Mouse (Mus musculus) ZHBTc4 (cell line): ENCODE measurements at regions not wholly inside any gene's neighbourhood (a gene's known extent, or its start where the extent isn't known, plus 50 kb on each side); places are given as distances from the start of the nearest gene placed in this dataset.
A peak's percentile ranks its signal among the peaks of the same experiment; 100 is the strongest.

Experiments
- DNase-seq: peaks from one replicate; pipeline ENCODE4 v3.0.0-alpha.2; 2011; ENCODE audit warnings: low read depth, low spot score

- DNase-seq, result no peak
Measured at GRCm38 (mm10) chr5:119138293-119138692, 532.2 kb upstream of the Tbx3 start.

- DNase-seq, result peak; percentile 62
Measured at GRCm38 (mm10) chr5:119139336-119139735, 531.1 kb upstream of the Tbx3 start.

DNA sequence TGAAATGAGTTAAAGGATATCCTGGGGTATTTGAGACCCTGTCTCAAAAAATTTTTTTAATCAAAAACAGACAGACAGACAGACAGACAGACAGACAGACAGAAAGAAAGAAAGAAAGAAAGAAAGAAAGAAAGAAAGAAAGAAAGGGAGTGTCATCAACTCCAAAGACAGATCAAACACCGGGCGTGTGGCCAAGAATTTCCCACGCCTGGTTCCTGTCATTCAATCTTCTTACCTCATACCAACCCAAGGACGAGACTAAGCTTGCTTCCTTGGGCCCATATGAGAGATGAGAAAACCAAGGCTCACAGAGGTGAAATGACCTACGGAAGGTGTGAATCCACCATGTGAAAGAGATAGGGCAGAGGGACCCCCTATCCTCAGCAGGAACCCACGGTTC is 530.7 kb upstream of the Tbx3 start:
- no peak for DNase-seq

GRCm38 (mm10) chr5:119143411-119143810 is 527.1 kb upstream of the Tbx3 start:
- DNase-seq, result no peak

- no peak for DNase-seq
Measured at GRCm38 (mm10) chr5:119149389-119150185, 520.9 kb upstream of the Tbx3 start.

DNA sequence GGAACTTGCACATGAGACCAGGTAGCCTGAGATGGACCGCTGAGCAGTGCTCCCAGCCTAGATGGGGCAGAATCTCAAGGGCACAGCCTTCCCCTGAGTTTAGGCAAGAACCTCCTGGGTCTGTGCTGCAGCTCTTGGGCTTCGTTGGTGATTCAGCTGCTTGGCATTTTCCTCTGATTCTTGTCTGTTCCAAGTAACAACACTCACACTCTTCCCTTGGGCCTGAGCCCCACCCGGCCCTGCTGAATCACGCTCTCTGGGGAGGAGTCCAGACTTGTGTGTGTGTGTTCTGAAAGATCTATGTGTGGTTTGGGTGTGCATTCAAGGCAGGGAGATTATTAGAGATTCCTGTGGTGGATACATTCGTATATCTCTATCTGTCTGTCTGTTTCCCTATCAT is 517.4 kb upstream of the Tbx3 start:
- DNase-seq, result no peak

DNA sequence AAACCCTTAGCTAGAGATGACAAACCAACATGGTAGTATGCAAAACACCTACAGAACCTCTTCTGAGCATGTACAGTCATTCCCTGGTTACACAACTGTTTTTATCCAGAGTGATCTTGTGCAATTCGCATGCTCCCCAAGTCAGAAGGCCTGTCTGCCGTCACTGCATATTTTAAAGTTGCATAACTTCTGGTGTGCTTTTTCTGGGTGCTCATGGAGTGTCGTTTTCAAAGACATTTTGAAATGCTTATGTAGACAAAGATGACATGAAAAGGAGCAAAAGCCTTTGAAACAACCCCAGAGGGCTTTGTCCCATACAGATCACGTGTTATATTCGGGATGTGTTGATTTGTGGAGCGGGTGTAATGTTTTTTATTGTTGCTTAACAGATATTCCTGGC is 513.8 kb upstream of the Tbx3 start:
- DNase-seq, result no peak

DNA sequence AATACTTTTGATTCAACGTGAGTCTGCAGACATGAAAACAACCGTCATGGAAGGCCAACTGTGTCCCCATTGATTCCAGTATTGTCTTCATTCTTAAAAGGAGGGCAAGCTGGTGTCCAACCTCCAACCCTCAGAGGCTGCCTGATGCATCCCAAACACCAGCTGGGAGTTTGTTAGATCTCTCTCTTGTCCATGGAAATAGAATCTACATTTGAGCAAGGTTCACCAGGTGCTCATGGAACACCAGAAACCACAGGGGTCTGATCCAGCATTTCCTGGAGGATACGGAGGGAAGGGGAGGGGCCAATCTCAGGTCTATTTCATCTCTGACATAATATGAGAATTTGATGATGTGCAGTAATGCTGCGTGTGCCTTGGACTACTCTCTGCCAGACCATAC is 512.3 kb upstream of the Tbx3 start:
- DNase-seq, result no peak

GRCm38 (mm10) chr5:119162132-119162675 is 508.3 kb upstream of the Tbx3 start:
- DNase-seq, result no peak

DNA sequence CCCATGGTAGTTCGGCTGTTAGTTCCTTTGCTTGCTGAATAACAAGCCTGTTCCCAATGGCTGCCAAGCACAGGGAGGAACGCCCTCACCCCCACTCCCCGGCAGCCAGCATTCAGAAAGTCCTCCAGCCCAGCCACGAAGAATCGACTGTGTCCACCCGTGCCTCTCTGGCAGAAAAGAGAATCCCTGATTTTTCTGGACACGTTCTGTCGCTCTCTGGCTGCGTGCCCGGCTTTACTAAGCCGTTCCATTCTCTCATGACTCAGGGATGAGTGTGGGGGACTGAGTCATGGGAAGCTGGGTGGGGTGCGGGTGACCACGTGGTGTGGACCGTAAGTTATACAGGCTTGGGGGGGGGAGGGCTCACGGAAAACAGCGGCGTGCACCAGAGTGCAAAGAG is 502.8 kb upstream of the Tbx3 start:
- DNase-seq, result no peak

GRCm38 (mm10) chr5:119169274-119169673 is 501.2 kb upstream of the Tbx3 start:
- DNase-seq, result no peak

DNA sequence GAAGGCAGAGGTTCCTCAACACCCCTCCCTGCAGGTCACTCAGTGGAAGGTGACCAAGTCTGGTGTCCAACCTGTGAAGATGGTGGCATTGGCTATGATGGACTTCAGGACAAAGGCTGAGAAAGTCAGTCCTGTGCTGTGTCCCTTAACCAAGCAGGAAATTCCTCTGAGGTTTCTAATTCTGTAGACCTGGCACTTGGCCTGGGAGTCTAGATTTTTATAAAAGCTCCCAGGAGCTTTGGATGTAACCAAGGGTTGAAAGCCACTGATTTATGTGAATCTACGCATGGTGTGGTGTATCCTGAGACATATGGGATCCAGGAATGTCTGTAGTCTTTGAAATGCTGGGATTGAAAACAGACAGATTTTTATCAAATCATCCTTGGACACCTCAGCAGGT is 498.8 kb upstream of the Tbx3 start:
- DNase-seq, result no peak

GRCm38 (mm10) chr5:119178805-119179204 is 491.7 kb upstream of the Tbx3 start:
- peak; percentile 80 for DNase-seq

DNA sequence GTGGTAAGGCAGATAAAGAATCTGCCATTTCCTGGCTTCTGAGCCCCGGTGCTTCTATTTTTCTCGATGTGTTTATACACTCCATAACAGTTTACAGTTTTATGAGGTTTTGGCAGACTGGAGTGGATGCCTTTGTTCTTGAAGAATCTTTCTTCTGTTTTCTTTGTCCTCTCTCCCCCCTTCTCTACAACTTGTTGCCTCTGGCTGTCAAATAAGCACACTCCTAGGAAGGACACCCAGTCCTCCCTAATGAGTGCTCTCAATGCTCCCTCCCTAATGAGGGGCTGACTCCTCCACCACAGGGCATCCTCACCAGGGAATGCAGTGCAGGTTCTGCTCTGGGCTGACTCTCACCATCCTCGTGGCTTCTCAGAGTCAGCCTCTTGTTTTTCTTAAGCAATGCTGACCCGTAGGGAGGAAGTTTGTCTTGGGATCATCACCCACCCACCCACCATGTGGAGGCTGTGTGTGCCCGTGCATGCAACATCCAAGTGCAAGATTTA is 486.9 kb upstream of the Tbx3 start:
- no peak for DNase-seq

DNA sequence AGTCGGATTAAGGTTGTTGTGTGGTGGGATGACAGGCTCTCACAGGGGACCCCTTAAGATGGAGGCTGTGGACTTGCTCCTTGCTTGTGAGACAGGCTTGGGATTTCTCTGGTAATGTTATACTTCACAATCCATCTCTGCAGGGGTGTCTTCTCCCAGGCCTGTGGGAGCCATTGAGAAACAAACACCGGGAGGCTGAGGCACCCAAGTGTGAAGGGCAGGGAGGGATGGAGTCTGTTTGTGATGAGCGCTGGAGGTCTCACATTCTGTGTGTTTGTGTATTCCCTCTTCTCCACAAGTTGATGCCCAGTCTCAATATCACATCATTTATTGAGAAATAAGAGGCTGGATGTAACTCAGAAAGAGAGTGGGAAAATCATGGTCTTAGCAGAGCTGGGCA is 483.9 kb upstream of the Tbx3 start:
- DNase-seq, result no peak

DNA sequence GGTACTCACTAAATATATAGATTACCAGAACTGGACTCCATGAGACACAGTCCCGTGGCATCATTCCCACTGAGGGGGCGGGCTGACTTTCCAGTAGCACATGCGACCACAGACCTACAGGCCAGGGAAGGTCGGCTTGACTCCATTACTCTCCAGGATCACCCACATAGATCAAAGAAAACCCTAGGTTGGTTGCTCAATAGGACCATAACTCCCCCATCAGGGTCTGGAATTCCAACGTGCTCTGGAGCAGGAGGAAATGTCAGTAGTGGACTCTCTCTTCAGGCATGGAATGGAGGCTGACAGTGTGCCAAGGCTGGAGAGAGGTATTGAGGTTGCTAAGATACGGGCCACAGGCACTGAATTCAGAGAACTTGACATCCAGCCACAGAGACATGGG is 482.0 kb upstream of the Tbx3 start:
- peak; percentile 45 for DNase-seq

DNA sequence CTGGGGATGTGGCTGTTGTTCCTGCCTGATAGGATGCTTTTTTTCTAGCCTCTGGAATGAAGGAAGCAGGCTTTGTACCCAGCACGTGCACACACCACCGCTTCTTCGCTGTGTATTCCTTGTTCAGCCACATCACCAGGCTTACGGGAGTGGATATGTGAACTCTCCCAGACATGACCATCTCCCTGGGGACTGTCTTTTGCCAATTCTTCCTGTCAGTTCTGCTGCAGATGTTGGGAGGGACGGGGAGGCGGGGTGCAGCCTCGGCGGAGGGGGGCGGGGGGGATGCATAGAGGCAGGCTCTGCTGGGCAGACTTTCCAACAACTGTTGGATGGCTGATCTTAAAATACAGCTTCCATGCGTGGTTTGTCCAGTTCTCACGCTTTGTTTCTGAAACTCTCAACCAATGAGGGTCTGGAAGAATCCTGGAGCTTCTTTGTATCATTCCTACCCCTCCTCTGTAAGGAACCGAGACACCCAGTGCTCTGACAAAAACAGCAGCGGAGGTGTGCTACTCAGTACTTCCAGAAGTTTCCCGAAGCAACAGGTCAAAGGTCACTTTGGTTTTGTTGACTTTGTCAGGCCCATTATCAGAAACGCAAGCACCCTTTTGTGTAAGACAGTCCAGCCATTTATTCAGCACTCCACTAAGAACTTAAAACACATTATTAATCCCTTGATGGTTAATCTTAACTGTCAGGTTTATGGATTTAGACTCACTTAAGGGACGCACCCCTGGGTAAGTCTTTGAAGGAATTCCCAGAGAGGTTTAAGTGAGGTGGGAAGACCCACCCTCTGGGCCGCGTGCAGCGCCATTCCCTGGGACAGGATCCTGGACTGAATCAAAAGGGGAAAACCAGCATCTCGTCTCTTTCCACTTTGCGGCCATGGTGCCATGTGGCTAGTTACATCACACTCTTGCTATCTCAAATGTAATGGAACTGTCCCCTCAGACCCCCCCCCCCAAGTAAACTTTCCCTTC is 476.5 kb upstream of the Tbx3 start:
- peak; percentile 21 for DNase-seq

GRCm38 (mm10) chr5:119199906-119200305 is 470.6 kb upstream of the Tbx3 start:
- DNase-seq, result peak; percentile 64

DNA sequence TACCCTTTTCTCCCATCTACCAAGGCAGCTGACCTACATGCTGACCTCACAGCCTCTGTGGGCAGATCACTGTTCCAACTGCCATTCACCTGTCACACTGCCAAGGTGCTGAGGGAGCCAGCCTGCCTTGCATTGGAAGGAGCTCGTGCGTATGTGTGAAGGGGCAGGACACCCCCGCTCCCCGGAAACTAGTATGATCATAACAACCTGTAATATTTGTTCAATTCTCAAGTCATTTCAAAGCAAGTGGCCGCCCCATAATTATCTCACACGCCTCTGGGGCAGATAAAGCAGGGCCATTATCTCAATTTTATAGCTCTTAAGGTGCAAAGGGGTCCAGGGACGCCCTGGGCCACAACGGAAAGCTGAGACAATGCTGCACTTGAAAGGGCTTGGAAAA is 469.2 kb upstream of the Tbx3 start:
- no peak for DNase-seq

DNA sequence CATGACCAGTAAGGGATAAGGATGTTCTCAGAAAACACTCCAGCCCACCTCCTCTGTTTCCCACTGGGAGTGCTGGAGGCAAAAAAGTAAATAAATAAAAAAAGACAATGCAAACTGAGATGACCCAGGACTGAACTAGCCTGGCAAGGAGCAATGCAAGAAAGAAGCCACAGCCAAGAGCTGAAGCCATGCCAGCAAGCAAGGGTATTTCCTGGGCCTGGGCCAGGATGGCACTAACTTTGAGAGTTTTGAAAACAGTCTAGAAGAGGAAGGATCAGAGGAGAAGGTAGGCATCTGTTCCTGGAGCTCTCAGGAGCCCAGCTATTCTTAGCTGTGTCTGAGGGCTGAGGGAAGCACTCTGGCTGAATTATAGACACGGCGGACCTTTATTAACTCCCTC is 465.7 kb upstream of the Tbx3 start:
- DNase-seq, result no peak

- no peak for DNase-seq
Measured at GRCm38 (mm10) chr5:119208077-119208476, 462.4 kb upstream of the Tbx3 start.

GRCm38 (mm10) chr5:119213196-119213595 is 457.3 kb upstream of the Tbx3 start:
- no peak for DNase-seq
